ENCODE assay signal across 13 mouse cellular contexts in the genomic region with DNA sequence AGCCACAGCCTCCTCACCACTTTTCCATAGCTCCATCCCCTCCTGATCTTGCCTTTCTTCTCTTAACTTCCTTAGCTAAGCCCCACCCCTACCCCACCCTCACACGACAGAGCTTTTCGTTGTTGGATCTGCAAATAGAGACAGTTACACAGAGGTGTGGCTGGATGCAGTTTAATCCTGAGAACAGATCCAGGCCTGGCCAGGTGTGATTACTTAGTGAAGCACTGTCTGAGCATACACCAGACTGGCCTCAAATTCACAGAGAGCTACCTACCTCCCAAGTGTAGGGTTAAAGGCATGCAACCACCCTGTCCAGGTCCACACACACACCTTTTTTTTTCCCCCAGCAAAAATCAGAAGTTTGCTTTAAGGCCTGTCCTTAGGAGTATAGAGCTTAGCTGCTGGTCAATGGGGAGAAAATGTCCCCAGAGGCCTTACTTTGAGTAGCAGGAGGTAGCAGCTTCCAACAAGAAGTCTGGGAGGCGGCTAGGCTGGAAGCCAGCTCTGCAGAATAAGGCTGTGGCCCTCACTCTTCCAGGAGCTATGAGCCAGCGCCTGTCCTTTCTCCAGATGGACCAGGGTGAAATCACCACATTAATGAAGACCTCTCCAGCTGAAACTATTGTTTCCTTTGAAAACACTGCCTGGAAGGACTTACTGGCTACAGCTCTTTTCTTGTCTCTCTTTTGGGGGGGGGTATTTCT.
DNase-seq lines count a peak whose midpoint lies in the region; ATAC-seq lines count a peak whose summit lies in the region.
"Had no signal": no experiment of that assay in that cellular context is flagged by ENCODE, and none has a peak within 500 bp of the region (broad histone marks: within the 10 kb centered on the region; RNA-seq: fewer than 3 reads in every experiment).

No protein-coding gene starts in this region.

- no peaks in the 10 kb centered on the region for H3K4me1 ChIP-seq in heart, embryonic 11.5 days (ENCODE audit: control insufficient read depth, insufficient read depth, low read length)
- H3K4me1 ChIP-seq: intestine, embryonic 15.5 days; midbrain, embryonic 10.5 days had no signal

- WGBS in heart, embryonic 11.5 days (ENCODE audit: insufficient replicate concordance): 69% methylated on average over 4 of the region's 4 CpGs

- H3K27ac ChIP-seq in heart, embryonic 11.5 days (ENCODE audit: low read depth, low read length): no peak overlapping the region
- H3K27ac ChIP-seq: intestine, embryonic 15.5 days; midbrain, embryonic 10.5 days had no signal

- H3K4me3 ChIP-seq in heart, embryonic 11.5 days (ENCODE audit: low read depth, low read length): no peak overlapping the region
- H3K4me3 ChIP-seq: intestine, embryonic 15.5 days; midbrain, embryonic 10.5 days had no signal

- intact Hi-C loops in left cerebral cortex, postnatal 10 days (cut with DNase I): no loop called here

- H3K9me3 ChIP-seq in heart, embryonic 11.5 days (replicated peaks; ENCODE audit: control insufficient read depth, low read length): no peaks in the 10 kb centered on the region
- H3K9me3 ChIP-seq: intestine, embryonic 15.5 days; midbrain, embryonic 10.5 days had no signal

- H3K4me2 ChIP-seq in heart, embryonic 11.5 days: no peak overlapping the region
- H3K4me2 ChIP-seq: intestine, embryonic 15.5 days had no signal

- DNase-seq in adrenal gland, adult 2 months: peak; percentile 14
- DNase-seq in adrenal gland, postnatal 25 days: no peak
- peak; percentile 12 for DNase-seq in heart, adult 8-10 months (ENCODE audit: low spot score)
- peak; percentile 35 for DNase-seq in urinary bladder, postnatal 14 days (ENCODE audit: low spot score)
- no peak for DNase-seq in urinary bladder, postnatal 10 days (ENCODE audit: low spot score)
- DNase-seq in left cerebral cortex, postnatal 10 days (ENCODE audit: extremely low spot score in 1 of 2, low spot score in 2 of 2): no peak
- DNase-seq in frontal cortex, postnatal 10 days (ENCODE audit: low spot score in 2 of 2): no peak
- DNase-seq: cerebellum, adult 11 months; forebrain, postnatal 0 days; thymus, adult 18-20 months had no signal

- no peaks in the 10 kb centered on the region for H3K36me3 ChIP-seq in heart, embryonic 11.5 days (ENCODE audit: control insufficient read depth, insufficient read depth, low read length)
- H3K36me3 ChIP-seq: intestine, embryonic 15.5 days; midbrain, embryonic 10.5 days had no signal

- ATAC-seq in heart, embryonic 11.5 days (replicated peaks; ENCODE audit: insufficient number of reproducible peaks, low FRiP score, low TSS enrichment): no peak
- ATAC-seq: forebrain, postnatal 0 days; intestine, embryonic 15.5 days had no signal

- no peak overlapping the region for H3K9ac ChIP-seq in heart, embryonic 11.5 days (ENCODE audit: low read depth, low read length)
- H3K9ac ChIP-seq: forebrain, postnatal 0 days; intestine, embryonic 15.5 days had no signal

- H3K27me3 ChIP-seq in heart, embryonic 11.5 days (ENCODE audit: control insufficient read depth, insufficient read depth, low read length): no peaks in the 10 kb centered on the region
- H3K27me3 ChIP-seq: intestine, embryonic 15.5 days had no signal

Comparison
In these comparisons a context has a peak if more than half of its experiments do, and no peak if none do; other contexts are left out.
1. DNase-seq: peak in adrenal gland, adult 2 months (single experiment), heart, adult 8-10 months (single experiment) and urinary bladder, postnatal 14 days (single experiment); none in adrenal gland, postnatal 25 days (single experiment), urinary bladder, postnatal 10 days (single experiment), left cerebral cortex, postnatal 10 days (0 of 2) and frontal cortex, postnatal 10 days (0 of 2).